Mouse (Mus musculus): ENCODE measurements at regions not wholly inside any gene's neighbourhood (a gene's known extent, or its start where the extent isn't known, plus 50 kb on each side); places are given as distances from the start of the nearest gene placed in this dataset.
A peak's percentile ranks its signal among the peaks of the same experiment; 100 is the strongest.

DNA sequence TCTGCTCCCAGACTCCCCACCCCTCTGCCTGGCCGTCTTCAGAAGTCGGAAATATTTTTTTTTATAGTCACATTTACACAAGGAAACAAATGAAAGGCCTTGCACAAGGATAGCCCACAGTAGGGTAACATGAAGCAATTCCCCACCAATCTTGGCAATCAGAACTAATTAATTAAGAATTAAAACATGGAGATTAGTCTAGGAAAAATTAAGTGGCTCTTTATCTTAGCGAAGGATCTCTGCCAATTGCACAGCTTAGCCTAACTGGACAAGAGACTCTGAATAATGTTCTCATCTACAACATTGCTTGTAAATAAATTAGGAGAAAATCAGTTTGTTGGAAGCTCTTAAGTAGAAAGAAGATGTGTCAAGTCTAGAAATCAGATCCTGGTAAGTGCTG is 220.3 kb upstream of the Runx1 start:
- ATAC-seq (ENCODE audit: low FRiP score, low TSS enrichment), result no peak
- Histone ChIP-seq H3K4me3 (ENCODE audit: low read length) (no peak overlapping the region), H3K36me3 (ENCODE audit: control insufficient read depth, insufficient read depth, low read length) (no peaks in the 10 kb centered on the region), H3K4me1 (ENCODE audit: control insufficient read depth, insufficient read depth, low read length) (peaks cover 11% of the 10 kb centered on the region; the same call in 1 of the 2 replicates), H3K4me2 (replicated peaks; ENCODE audit: low read depth, low read length) (no peak overlapping the region), H3K9me3 (ENCODE audit: control insufficient read depth, low read length) (no peaks in the 10 kb centered on the region), H3K9ac (ENCODE audit: low read depth, low read length) (no peak overlapping the region), H3K27me3 (ENCODE audit: control insufficient read depth, insufficient read depth, low read length) (no peaks in the 10 kb centered on the region), H3K27ac (ENCODE audit: low read depth, low read length) (no peak overlapping the region)
- 91% methylated on average over 3 of the region's 3 CpGs for WGBS

DNA sequence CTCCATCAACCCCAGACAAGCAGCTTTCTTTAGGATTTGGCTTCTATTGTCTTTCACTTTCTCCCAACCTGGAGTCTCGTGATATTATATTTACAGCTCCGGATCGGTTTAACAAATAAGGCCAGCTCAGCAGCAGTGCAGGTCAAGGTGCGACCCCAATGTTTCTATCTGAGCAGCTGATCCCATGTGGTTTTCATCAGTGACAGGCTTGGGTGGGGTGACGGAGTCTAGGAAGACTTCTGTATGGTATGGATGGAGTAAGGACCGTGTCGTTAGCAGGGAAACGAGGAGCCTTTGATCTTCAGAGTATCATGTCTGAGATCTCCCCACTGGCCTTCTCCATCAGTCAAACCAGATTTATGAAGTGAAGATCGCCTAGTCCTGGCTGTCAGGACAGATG is 217.4 kb upstream of the Runx1 start:
- Histone ChIP-seq H3K27ac (ENCODE audit: low read depth, low read length) (no peak overlapping the region), H3K36me3 (ENCODE audit: control insufficient read depth, insufficient read depth, low read length) (no peaks in the 10 kb centered on the region), H3K4me1 (ENCODE audit: control insufficient read depth, insufficient read depth, low read length) (peaks cover 11% of the 10 kb centered on the region; the same call in 1 of the 2 replicates), H3K4me2 (replicated peaks; ENCODE audit: low read depth, low read length) (no peak overlapping the region; the same call in 1 of the 2 replicates), H3K4me3 (ENCODE audit: low read length) (no peak overlapping the region), H3K9ac (ENCODE audit: low read depth, low read length) (no peak overlapping the region), H3K9me3 (ENCODE audit: control insufficient read depth, low read length) (no peaks in the 10 kb centered on the region), H3K27me3 (ENCODE audit: control insufficient read depth, insufficient read depth, low read length) (no peaks in the 10 kb centered on the region)
- no peak for ATAC-seq (ENCODE audit: low FRiP score, low TSS enrichment)
- WGBS, result 26% methylated on average over 9 of the region's 9 CpGs

DNA sequence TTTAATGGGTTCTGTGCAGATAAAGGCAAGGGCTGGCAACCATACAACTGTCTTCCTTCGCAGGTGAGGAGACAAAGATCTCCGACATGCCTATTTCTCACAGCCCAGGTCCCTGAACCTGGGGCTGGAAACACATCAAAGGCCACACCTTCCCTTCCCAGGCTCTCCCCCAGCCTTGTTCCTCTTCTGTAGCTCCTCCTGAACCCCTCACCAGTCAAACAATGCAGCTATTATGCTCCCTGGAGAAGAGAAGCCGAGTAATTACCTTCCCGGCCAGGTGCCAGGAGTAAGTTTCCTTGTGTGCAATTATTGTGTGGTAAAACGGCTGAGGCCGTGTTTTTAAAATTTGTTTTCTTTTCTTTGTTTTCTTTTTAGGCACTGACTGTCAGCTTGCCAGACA is 217.0 kb upstream of the Runx1 start:
- no peak overlapping the region for H3K9ac ChIP-seq (ENCODE audit: low read depth, low read length)
- no peak overlapping the region for H3K4me3 ChIP-seq (ENCODE audit: low read length)
- no peaks in the 10 kb centered on the region for H3K9me3 ChIP-seq (ENCODE audit: control insufficient read depth, low read length)
- H3K36me3 ChIP-seq (ENCODE audit: control insufficient read depth, insufficient read depth, low read length), result no peaks in the 10 kb centered on the region
- no peak overlapping the region for H3K27ac ChIP-seq (ENCODE audit: low read depth, low read length)
- WGBS, result 26% methylated on average over 6 of the region's 6 CpGs
- H3K27me3 ChIP-seq (ENCODE audit: control insufficient read depth, insufficient read depth, low read length), result no peaks in the 10 kb centered on the region
- no peak overlapping the region; the same call in 1 of the 2 replicates for H3K4me2 ChIP-seq (replicated peaks; ENCODE audit: low read depth, low read length)
- no peak for ATAC-seq (ENCODE audit: low FRiP score, low TSS enrichment)
- H3K4me1 ChIP-seq (ENCODE audit: control insufficient read depth, insufficient read depth, low read length), result peaks cover 11% of the 10 kb centered on the region; the same call in 1 of the 2 replicates

DNA sequence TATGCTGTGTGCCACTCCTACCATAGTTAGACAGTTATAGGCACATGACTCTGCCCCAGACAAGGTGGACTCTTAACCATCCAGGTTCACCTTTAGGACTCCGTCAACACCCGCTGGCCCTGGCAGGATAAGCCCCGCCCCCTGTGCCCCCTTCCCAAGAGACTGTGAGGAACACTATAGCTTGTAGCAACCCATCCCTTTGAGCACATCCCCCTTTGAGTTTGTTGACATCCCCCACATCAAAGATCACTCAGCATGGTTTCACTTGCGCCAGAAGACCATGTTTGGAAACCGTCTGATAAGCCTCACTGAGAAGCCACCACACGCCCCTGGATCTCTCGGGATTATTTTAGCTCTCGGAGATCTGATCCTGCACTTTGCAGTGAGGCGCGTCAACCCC is 216.5 kb upstream of the Runx1 start:
- Histone ChIP-seq H3K27me3 (ENCODE audit: control insufficient read depth, insufficient read depth, low read length) (no peaks in the 10 kb centered on the region), H3K9me3 (ENCODE audit: control insufficient read depth, low read length) (no peaks in the 10 kb centered on the region), H3K9ac (ENCODE audit: low read depth, low read length) (no peak overlapping the region), H3K4me3 (ENCODE audit: low read length) (no peak overlapping the region), H3K4me1 (ENCODE audit: control insufficient read depth, insufficient read depth, low read length) (peaks cover 11% of the 10 kb centered on the region; the same call in 1 of the 2 replicates), H3K4me2 (replicated peaks; ENCODE audit: low read depth, low read length) (no peak overlapping the region), H3K27ac (ENCODE audit: low read depth, low read length) (no peak overlapping the region), H3K36me3 (ENCODE audit: control insufficient read depth, insufficient read depth, low read length) (no peaks in the 10 kb centered on the region)
- 53% methylated on average over 10 of the region's 10 CpGs for WGBS
- 0 out of 2 replicates have a peak, but pooled peaks have one; percentile 35 for ATAC-seq (ENCODE audit: low FRiP score, low TSS enrichment)

DNA sequence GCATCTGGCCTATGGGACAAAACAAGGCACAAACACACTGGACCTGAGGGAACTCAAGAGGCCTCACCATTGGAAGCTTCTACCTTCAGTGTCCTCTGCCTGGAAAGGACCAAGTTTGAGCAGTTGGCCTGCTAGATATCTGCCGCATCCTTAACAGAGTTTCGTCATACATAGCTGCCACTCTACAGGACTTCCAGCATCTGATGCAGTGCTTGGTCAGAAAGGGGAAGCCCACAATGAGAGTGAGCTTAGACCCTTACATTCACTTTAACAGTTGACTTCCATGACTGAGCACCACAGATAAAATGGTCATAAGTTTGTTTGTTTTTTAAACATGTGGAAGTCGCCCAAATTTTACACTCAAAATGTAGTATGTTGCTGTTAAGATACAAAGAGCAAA is 215.9 kb upstream of the Runx1 start:
- WGBS, result 85% methylated on average over 3 of the region's 3 CpGs
- peaks cover 11% of the 10 kb centered on the region; the same call in 1 of the 2 replicates for H3K4me1 ChIP-seq (ENCODE audit: control insufficient read depth, insufficient read depth, low read length)
- H3K27ac ChIP-seq (ENCODE audit: low read depth, low read length), result no peak overlapping the region
- H3K9ac ChIP-seq (ENCODE audit: low read depth, low read length), result no peak overlapping the region
- no peaks in the 10 kb centered on the region for H3K9me3 ChIP-seq (ENCODE audit: control insufficient read depth, low read length)
- no peak overlapping the region for H3K4me2 ChIP-seq (replicated peaks; ENCODE audit: low read depth, low read length)
- H3K4me3 ChIP-seq (ENCODE audit: low read length), result no peak overlapping the region
- no peak for ATAC-seq (ENCODE audit: low FRiP score, low TSS enrichment)
- no peaks in the 10 kb centered on the region for H3K27me3 ChIP-seq (ENCODE audit: control insufficient read depth, insufficient read depth, low read length)
- no peaks in the 10 kb centered on the region for H3K36me3 ChIP-seq (ENCODE audit: control insufficient read depth, insufficient read depth, low read length)

DNA sequence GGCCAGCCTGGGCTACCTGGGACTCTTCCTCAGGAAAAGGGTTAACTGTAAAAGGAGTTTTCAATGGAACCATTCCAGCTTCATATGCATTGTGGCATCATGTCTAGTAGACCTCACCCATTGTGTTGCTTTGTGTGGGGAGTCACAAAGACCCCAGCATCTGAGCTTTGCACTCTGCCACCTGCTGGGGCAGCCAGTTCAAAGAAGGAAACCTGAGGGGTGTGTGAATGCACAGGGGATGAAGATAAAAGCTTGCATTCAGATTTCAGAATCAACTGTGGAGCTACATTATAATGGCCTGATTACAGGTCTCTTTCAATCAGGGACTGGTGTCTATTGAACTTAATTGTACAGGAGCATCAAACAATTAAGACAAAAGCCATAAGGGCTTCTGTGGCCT is 215.4 kb upstream of the Runx1 start:
- no peak for ATAC-seq (ENCODE audit: low FRiP score, low TSS enrichment)

DNA sequence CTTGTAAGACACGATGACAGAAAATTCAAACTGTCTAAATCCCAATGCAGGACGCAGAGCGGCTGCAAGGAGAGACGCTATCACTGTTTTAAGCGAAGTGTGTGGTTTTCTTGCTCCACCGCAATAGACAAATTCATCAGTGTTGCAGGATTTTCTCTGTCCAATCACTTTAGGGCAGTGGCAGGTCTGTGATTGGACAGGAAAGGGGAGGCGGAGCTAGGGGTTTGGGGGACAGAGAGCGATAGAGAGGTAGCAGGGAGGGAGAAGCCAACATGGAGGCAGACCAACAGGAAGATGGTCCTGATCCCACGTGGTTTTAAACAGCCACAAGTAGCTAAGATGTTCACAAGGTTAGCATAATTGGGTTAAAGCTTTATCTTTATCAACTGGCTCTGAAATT is 209.7 kb upstream of the Runx1 start:
- 86% methylated on average over 9 of the region's 9 CpGs for WGBS

More for the DNA sequence above, 215.4 kb upstream of the Runx1 start:
- no peak overlapping the region for H3K27ac ChIP-seq (ENCODE audit: low read depth, low read length)
- no peak overlapping the region for H3K4me3 ChIP-seq (ENCODE audit: low read length)
- peaks cover 11% of the 10 kb centered on the region; the same call in 1 of the 2 replicates for H3K4me1 ChIP-seq (ENCODE audit: control insufficient read depth, insufficient read depth, low read length)
- H3K9me3 ChIP-seq (ENCODE audit: control insufficient read depth, low read length), result no peaks in the 10 kb centered on the region
- no peaks in the 10 kb centered on the region for H3K27me3 ChIP-seq (ENCODE audit: control insufficient read depth, insufficient read depth, low read length)
- no peak overlapping the region for H3K4me2 ChIP-seq (replicated peaks; ENCODE audit: low read depth, low read length)
- no peak overlapping the region for H3K9ac ChIP-seq (ENCODE audit: low read depth, low read length)
- H3K36me3 ChIP-seq (ENCODE audit: control insufficient read depth, insufficient read depth, low read length), result no peaks in the 10 kb centered on the region

DNA sequence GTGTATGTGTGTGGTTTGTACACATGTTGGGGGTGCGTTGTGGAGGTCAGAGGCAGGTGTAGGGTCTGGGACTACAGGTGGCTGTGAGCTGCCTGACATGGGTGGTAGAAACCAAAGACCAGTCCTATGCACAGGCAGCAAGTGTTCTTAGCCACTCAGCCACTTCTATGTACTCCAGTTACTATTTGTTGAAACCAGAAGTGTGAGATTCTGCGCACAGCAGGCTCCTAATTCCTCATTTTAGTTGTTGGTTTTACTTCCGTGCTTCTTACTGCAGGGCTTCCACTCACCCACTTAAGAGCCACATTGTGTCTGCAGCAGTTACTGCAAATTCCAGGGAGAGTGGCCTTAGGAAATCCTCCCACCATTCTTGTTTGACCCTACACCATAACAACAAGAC is 208.0 kb upstream of the Runx1 start:
- no peak for ATAC-seq (ENCODE audit: low FRiP score, low TSS enrichment)
- no peaks in the 10 kb centered on the region for H3K27me3 ChIP-seq (ENCODE audit: control insufficient read depth, insufficient read depth, low read length)
- H3K4me3 ChIP-seq (ENCODE audit: low read length), result no peak overlapping the region
- no peaks in the 10 kb centered on the region; the same call in 1 of the 2 replicates for H3K9me3 ChIP-seq (ENCODE audit: control insufficient read depth, low read length)
- no peak overlapping the region for H3K4me2 ChIP-seq (replicated peaks; ENCODE audit: low read depth, low read length)
- WGBS, result 79% methylated on average over 3 of the region's 3 CpGs
- H3K27ac ChIP-seq (ENCODE audit: low read depth, low read length), result no peak overlapping the region
- H3K4me1 ChIP-seq (ENCODE audit: control insufficient read depth, insufficient read depth, low read length), result no peaks in the 10 kb centered on the region
- H3K36me3 ChIP-seq (ENCODE audit: control insufficient read depth, insufficient read depth, low read length), result no peaks in the 10 kb centered on the region
- no peak overlapping the region for H3K9ac ChIP-seq (ENCODE audit: low read depth, low read length)

More for the DNA sequence above, 209.7 kb upstream of the Runx1 start:
- H3K4me2 ChIP-seq (replicated peaks; ENCODE audit: low read depth, low read length), result no peak overlapping the region
- no peak overlapping the region for H3K9ac ChIP-seq (ENCODE audit: low read depth, low read length)
- ATAC-seq (ENCODE audit: low FRiP score, low TSS enrichment), result no peak
- H3K27me3 ChIP-seq (ENCODE audit: control insufficient read depth, insufficient read depth, low read length), result no peaks in the 10 kb centered on the region
- H3K9me3 ChIP-seq (ENCODE audit: control insufficient read depth, low read length), result no peaks in the 10 kb centered on the region; the same call in 1 of the 2 replicates
- no peak overlapping the region for H3K4me3 ChIP-seq (ENCODE audit: low read length)
- no peaks in the 10 kb centered on the region for H3K36me3 ChIP-seq (ENCODE audit: control insufficient read depth, insufficient read depth, low read length)
- H3K4me1 ChIP-seq (ENCODE audit: control insufficient read depth, insufficient read depth, low read length), result no peaks in the 10 kb centered on the region
- H3K27ac ChIP-seq (ENCODE audit: low read depth, low read length), result no peak overlapping the region

DNA sequence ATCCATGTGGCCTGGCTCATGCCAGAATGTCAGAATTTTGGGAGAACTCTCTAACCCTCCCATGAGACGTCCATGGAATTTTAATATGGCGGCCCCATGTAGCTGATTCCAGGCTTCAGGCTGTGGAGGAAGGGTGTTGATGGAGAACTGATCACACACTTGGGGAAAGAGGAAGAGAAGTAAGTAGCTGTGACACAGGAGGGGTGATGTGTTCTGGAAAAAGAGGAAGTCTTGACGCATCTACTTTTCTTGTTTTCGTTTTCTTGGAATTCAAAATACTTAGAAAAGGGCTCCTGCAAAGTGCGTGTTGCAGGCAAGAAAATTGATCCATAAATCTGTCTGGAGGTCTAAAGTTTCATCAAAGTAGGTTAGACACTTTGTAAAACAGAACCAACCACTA is 205.7 kb upstream of the Runx1 start:
- no peaks in the 10 kb centered on the region for H3K4me1 ChIP-seq (ENCODE audit: control insufficient read depth, insufficient read depth, low read length)
- H3K27ac ChIP-seq (ENCODE audit: low read depth, low read length), result no peak overlapping the region
- no peak overlapping the region for H3K4me2 ChIP-seq (replicated peaks; ENCODE audit: low read depth, low read length)
- no peaks in the 10 kb centered on the region; the same call in 1 of the 2 replicates for H3K9me3 ChIP-seq (ENCODE audit: control insufficient read depth, low read length)
- no peaks in the 10 kb centered on the region for H3K36me3 ChIP-seq (ENCODE audit: control insufficient read depth, insufficient read depth, low read length)
- H3K27me3 ChIP-seq (ENCODE audit: control insufficient read depth, insufficient read depth, low read length), result no peaks in the 10 kb centered on the region
- H3K4me3 ChIP-seq (ENCODE audit: low read length), result no peak overlapping the region
- no peak for ATAC-seq (ENCODE audit: low FRiP score, low TSS enrichment)
- WGBS, result 83% methylated on average over 5 of the region's 5 CpGs
- no peak overlapping the region for H3K9ac ChIP-seq (ENCODE audit: low read depth, low read length)
